Mouse (Mus musculus) heart, adult 10 weeks (tissue): Measurements from ENCODE around the gene Smc5. TPM values are rescaled to one million over a fixed set of nuclear protein-coding genes. Genes with fewer than 3 reads are reported as not detected.

Experiments
- polyA plus RNA-seq: library from polyadenylated mRNA; stranded (reverse); fragments of 350-450 nt; fragmentation: Illumina TruSeq; extraction: RNeasy Lipid Tissue Mini Kit (QIAGEN cat#74804); gene quantifications from one replicate; pipeline ENCODE4 v1.2.3, GENCODE M21; 2014; ENCODE audit warnings: low read depth, low replicate concordance

Smc5 gene
- polyA plus RNA-seq: 17.1 TPM

DNA sequence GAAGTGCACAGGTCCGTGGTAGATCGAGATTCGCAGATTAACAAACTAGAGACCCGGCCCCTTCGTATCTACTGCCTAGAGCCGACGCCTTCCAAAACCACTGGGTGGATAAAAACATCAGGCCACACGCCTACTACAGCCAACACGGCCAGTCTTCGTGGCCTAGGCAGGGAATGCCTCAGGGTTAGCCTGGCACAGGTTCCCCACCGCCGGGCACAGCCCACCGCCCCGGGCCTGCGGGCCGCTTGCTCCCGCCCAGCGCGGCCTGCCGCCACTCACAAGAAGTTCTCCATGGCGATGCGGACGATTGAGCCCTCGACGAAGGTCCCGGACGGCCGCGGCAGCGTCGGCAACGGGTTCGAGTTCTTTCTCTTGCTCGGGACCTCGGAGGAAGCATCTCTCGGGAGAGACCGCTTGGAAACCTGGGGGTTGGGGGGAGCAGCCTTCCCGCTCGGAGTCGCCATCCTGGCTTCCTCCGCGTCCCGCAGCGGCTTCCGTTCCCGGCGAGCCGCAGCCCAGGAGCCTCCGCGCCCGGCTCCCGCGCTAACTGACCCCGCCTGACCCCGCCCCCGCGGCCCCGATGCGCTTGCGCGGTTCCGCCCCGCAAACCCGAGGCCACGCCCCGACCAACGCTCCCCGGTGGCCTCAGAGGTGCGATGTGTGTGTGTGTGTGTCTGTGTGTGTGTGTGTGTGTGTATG is at the start of gene Smc5:
Gene Smc5 (minus strand): TSS at position 543 of the 699 bp plus-strand sequence.

Other genes starting within 250 kb of the Smc5 start
- 81.8 TPM for gene Klf9, start 132.7 kb downstream of the Smc5 start, polyA plus RNA-seq
- gene Mamdc2, start 174.5 kb upstream of the Smc5 start, polyA plus RNA-seq: 2.6 TPM